Mouse (Mus musculus) liver, adult 2 months (tissue): ENCODE results near the gene Nfe2. TPM values are rescaled to one million over a fixed set of nuclear protein-coding genes. Genes with fewer than 3 reads are reported as not detected.
A peak's percentile ranks its signal among the peaks of the same experiment; 100 is the strongest.
"Not testable (repeated sequence)": the region's sequence is repeated elsewhere in the genome, so short reads cannot be mapped to it uniquely, and the experiment has no call there.

Source experiments
- DNase-seq: peaks from one replicate; pipeline ENCODE4 v3.0.0-alpha.2; 2011; ENCODE audit warnings: low read depth, low spot score; ENCODE audit errors: extremely low read depth
- H3K27ac ChIP-seq: fragments of 200-500 bp; replicated peaks from 2 replicates; pipeline ENCODE4 v1.5.1; 2012; ENCODE audit warnings: low read depth, mild to moderate bottlenecking, control low read depth, inconsistent platforms, low read length; ENCODE audit not compliant: insufficient read depth
- H3K27me3 ChIP-seq: fragments of 200-500 bp; 2 replicates; pipeline ENCODE4 v1.6.1; 2012; ENCODE audit warnings: mild to moderate bottlenecking, moderate library complexity, low read length, inconsistent platforms; ENCODE audit not compliant: control insufficient read depth, insufficient read depth
- H3K36me3 ChIP-seq: fragments of 200-500 bp; 2 replicates; pipeline ENCODE4 v1.6.1; 2012; ENCODE audit warnings: low read length, inconsistent platforms; ENCODE audit not compliant: control insufficient read depth, insufficient read depth
- H3K4me1 ChIP-seq: fragments of 200-500 bp; 2 replicates; pipeline ENCODE4 v1.6.1; 2011; ENCODE audit warnings: low read length; ENCODE audit not compliant: control insufficient read depth, insufficient read depth
- H3K4me3 ChIP-seq: fragments of 200-500 bp; 2 replicates; pipeline ENCODE4 v1.5.1; 2011; ENCODE audit warnings: low read depth, mild to moderate bottlenecking, control low read depth, low read length, moderate library complexity; ENCODE audit not compliant: insufficient read depth
- H3K79me2 ChIP-seq: fragments of 200-500 bp; 2 replicates; pipeline ENCODE4 v1.6.1; 2012; ENCODE audit warnings: inconsistent platforms, mild to moderate bottlenecking, low read length, moderate library complexity; ENCODE audit not compliant: control insufficient read depth, insufficient read depth
- H3K9ac ChIP-seq: fragments of 200-500 bp; 2 replicates; pipeline ENCODE4 v1.6.1; 2012; ENCODE audit warnings: low read depth, mild to moderate bottlenecking, control low read depth, inconsistent platforms, low read length
- CTCF ChIP-seq: fragments of 200-500 bp; IDR thresholded peaks from 2 replicates; pipeline ENCODE4 v1.5.1; 2011; ENCODE audit warnings: low read depth, low read length, control low read depth
- POLR2A ChIP-seq: fragments of 200-500 bp; IDR thresholded peaks from 2 replicates; pipeline ENCODE4 v1.6.1; 2011; ENCODE audit warnings: low read length, control low read depth; ENCODE audit not compliant: insufficient read depth; ENCODE audit errors: extremely low read depth
- WGBS: fragments of 180-500 bp; shearing (Covaris S2); methylation state at CpG from one replicate; pipeline ENCODE4 v1.1.7; 2018; 5-methylcytosine and 5-hydroxymethylcytosine counted together
- polyA plus RNA-seq: library from polyadenylated mRNA; depleted of rRNA; stranded (reverse); fragments of >200 nt; gene quantifications from 2 replicates; pipeline ENCODE4 v1.2.3, GENCODE M21; 2012
- total RNA-seq: library from RNA; depleted of rRNA; stranded (reverse); fragments of >200 nt; gene quantifications from 2 replicates; pipeline ENCODE4 v1.2.3, GENCODE M21; 2014

Nfe2 gene
- total and polyA plus RNA-seq, 2 experiments, result 0.74 to 4.9 TPM

GRCm38 (mm10) chr15:103279750-103280149 is 21.5 kb upstream of the Nfe2 start:
- no peaks in the 10 kb centered on the region for H3K36me3 ChIP-seq
- 0 out of 2 replicates have a peak, but pooled peaks have one; percentile 9 for TF ChIP-seq CTCF
- no peak for TF ChIP-seq POLR2A
- peak overlapping the region; percentile 88 for H3K27ac ChIP-seq
- H3K4me3 ChIP-seq, result no peak overlapping the region
- 65% methylated on average over 3 of the region's 3 CpGs for whole genome bisulfite sequencing
- H3K9ac ChIP-seq, result no peak overlapping the region
- peak; percentile 40 for DNase-seq
- no peaks in the 10 kb centered on the region for H3K27me3 ChIP-seq
- H3K4me1 ChIP-seq, result peaks cover 23% of the 10 kb centered on the region
- H3K79me2 ChIP-seq, result peaks cover 21% of the 10 kb centered on the region; the same call in 1 of the 2 replicates

- Histone ChIP-seq H3K4me3 (no peak overlapping the region), H3K4me1 (peaks cover 25% of the 10 kb centered on the region), H3K36me3 (no peaks in the 10 kb centered on the region), H3K27ac (no peak overlapping the region), H3K79me2 (peaks cover 25% of the 10 kb centered on the region; the same call in 1 of the 2 replicates), H3K9ac (no peak overlapping the region), H3K27me3 (no peaks in the 10 kb centered on the region)
- TF ChIP-seq CTCF (no peak), POLR2A (no peak)
- WGBS, result 62% methylated on average over 7 of the region's 7 CpGs
- no peak for DNase-seq
Measured at GRCm38 (mm10) chr15:103277949-103278348, 19.7 kb upstream of the Nfe2 start.

- not testable (repeated sequence) for H3K4me3 ChIP-seq, DNase-seq, H3K9ac ChIP-seq, H3K27me3 ChIP-seq, H3K27ac ChIP-seq, H3K36me3 ChIP-seq
- H3K79me2 ChIP-seq, result peaks cover 25% of the 10 kb centered on the region; the same call in 1 of the 2 replicates
- WGBS, result 92% methylated on average over 3 of the region's 3 CpGs
- peaks cover 20% of the 10 kb centered on the region for H3K4me1 ChIP-seq
Measured at GRCm38 (mm10) chr15:103275943-103276342, 17.7 kb upstream of the Nfe2 start.

DNA sequence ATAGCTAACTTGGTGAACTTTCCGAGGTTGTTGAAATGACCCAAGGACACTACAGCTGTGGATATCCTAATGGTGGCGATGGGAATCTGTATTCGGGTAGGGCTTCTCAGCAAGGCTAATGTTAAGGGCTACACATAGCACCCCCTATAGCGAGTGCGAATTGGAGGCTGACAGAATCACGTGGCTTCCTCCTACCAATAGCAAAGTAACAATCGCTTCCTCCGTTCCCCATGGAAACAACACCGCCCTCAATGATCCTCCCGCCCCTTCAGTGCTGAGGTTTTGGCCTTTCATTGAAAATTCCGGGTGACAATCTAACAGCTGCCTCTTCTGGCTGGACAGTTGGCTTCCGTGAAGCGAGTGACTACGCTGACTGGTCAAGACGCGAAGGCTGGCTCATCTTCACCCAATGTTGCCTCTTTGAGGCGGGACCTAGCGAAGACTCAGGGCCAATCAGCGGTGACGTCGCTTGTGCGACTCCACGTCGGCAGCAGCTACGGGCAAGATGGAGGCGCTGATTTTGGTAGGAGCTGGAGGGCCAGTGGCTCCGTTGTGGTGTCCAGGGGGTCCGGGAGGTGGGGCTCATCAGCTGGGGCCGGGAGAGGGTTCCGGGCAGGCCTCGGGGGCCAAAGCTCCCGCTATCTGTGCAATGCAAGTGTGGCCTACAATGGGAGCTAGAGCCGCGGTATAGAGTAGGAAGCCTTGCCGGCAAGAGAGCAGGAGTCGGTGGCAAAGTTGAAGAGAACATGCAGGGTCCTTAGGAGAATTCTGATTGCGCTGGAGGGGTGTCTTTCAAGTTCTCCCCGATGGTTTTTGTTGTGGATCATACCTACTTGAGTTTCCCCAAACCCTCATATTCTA is 14.4 kb upstream of the Nfe2 start, which contains the start of gene Copz1:
TSS of gene Copz1 (plus strand) at position 296 of the 861 bp plus-strand sequence.
- DNase-seq, result peak; percentile 99
- peak within 1 kb of the TSS; percentile 80 for H3K9ac ChIP-seq
- peak within 1 kb of the TSS; percentile 74 for H3K4me3 ChIP-seq
- H3K36me3 ChIP-seq, result no peaks in the 10 kb centered on the region
- peak within 1 kb of the TSS; percentile 22 for H3K27ac ChIP-seq
- H3K79me2 ChIP-seq, result peaks cover 13% of the 10 kb centered on the region; the same call in 1 of the 2 replicates
- H3K27me3 ChIP-seq, result no peaks in the 10 kb centered on the region
- WGBS, result under 1% methylated on average over 38 of the region's 38 CpGs
- TF ChIP-seq CTCF (no peak), POLR2A (peak; percentile 90)
- peaks cover 10% of the 10 kb centered on the region for H3K4me1 ChIP-seq

GRCm38 (mm10) chr15:103268903-103269302 is 10.7 kb upstream of the Nfe2 start:
- no peaks in the 10 kb centered on the region for H3K27me3 ChIP-seq
- peaks cover 2% of the 10 kb centered on the region; the same call in 1 of the 2 replicates for H3K4me1 ChIP-seq
- H3K36me3 ChIP-seq, result no peaks in the 10 kb centered on the region
- no peak for DNase-seq
- no peak overlapping the region for H3K9ac ChIP-seq
- no peak for TF ChIP-seq POLR2A
- no peaks in the 10 kb centered on the region; the same call in 1 of the 2 replicates for H3K79me2 ChIP-seq
- no peak overlapping the region for H3K4me3 ChIP-seq
- H3K27ac ChIP-seq, result no peak overlapping the region
- 85% methylated on average over 4 of the region's 4 CpGs for WGBS

DNA sequence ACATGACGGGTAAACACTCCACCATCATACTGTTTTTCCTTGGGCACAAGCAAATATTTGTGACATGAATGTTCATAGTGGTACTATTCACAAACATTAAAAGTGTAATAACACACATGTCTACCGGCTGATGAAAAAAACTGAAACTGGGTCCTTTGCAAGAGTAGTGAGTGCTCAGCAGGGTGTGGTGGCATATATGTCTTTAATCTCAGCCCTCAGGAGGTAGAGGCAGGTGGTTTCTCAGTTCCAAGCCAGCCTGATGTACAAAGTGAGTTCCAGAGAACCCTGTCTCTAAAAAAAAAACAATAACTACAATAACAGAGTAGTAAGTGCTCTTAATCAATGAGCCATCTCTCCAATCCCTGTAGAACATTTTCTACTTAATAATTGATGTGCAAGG is 6.6 kb upstream of the Nfe2 start:
- H3K27ac ChIP-seq, result no peak overlapping the region
- H3K4me1 ChIP-seq, result no peaks in the 10 kb centered on the region
- no peaks in the 10 kb centered on the region for H3K36me3 ChIP-seq
- TF ChIP-seq CTCF (no peak), POLR2A (no peak)
- DNase-seq, result no peak
- no peak overlapping the region for H3K9ac ChIP-seq
- no peak overlapping the region for H3K4me3 ChIP-seq
- no peaks in the 10 kb centered on the region for H3K27me3 ChIP-seq
- H3K79me2 ChIP-seq, result no peaks in the 10 kb centered on the region
- WGBS, result 93% methylated on average over 2 of the region's 2 CpGs
